Comparison of ENCODE assay signal across 8 mouse cellular contexts in the genomic region with DNA sequence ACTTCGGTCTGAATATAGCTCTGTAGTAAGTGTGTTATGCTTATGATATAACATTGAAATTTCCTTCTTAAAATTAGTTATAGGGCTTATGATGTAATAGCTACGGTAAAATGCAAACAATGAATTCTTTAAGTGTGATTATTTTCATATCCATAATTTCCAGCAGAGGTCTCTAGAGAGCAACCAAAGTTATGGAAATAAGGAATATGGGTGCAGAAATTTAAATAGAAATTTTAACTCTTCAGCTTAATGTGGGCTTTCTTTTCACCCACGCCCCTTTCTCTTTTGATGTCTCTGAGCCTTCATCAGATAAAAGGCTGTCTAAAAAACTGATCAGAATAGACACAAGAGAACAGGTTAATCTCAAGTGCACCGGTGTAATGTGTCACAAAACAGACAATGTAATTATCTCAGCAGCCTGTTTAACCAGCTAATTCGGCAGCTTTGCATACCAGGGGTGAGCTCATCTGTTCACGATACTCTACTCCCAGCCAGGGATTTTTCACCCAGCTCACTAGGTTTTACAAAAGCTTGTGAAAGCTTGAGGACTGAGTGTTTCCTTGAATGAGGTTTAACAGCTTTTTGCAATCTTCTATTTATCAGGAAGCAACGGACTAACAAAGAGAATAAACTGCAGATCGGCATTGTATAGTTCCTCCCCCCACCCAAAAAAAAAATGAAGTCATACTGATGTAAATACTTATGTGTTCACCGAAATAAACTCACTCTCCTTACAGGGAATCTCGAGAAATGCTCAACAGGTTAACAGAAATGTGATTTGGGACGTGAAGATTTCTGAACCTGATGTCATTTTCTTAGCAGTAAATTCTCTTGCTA.
DNase-seq lines count a peak whose midpoint lies in the region; ATAC-seq lines count a peak whose summit lies in the region.

No protein-coding gene starts in this region.

- 36% methylated on average over 11 of the region's 11 CpGs for WGBS in lung, embryonic 15.5 days
- 48% methylated on average over 11 of the region's 11 CpGs for WGBS in embryonic facial prominence, embryonic 13.5 days
- 25% methylated on average over 11 of the region's 11 CpGs for WGBS in liver, embryonic 13.5 days (ENCODE audit: insufficient replicate concordance)

- DNase-seq in frontal cortex, postnatal 36 days (ENCODE audit: low spot score in 2 of 2) = peak; percentile 5 to 30
- DNase-seq in frontal cortex, postnatal 10 days (ENCODE audit: low spot score in 2 of 2) = no peak
- no peak for DNase-seq in lung, postnatal 36 days
- no peak for DNase-seq in liver, embryonic 13.5 days
- no peak for DNase-seq in ovary, postnatal 10 days (ENCODE audit: low spot score)
- no peak for DNase-seq in spleen, postnatal 14 days (ENCODE audit: low spot score in 2 of 2)

- no peaks in the 10 kb centered on the region for H3K4me1 ChIP-seq in lung, embryonic 15.5 days
- H3K4me1 ChIP-seq in embryonic facial prominence, embryonic 13.5 days = 0 out of 2 replicates have a peak, but pooled peaks cover 3% of the 10 kb centered on the region
- H3K4me1 ChIP-seq in liver, embryonic 13.5 days (replicated peaks) = no peaks in the 10 kb centered on the region

- no peaks in the 10 kb centered on the region for H3K9me3 ChIP-seq in lung, embryonic 15.5 days
- no peaks in the 10 kb centered on the region for H3K9me3 ChIP-seq in embryonic facial prominence, embryonic 13.5 days
- H3K9me3 ChIP-seq in liver, embryonic 13.5 days (replicated peaks) = no peaks in the 10 kb centered on the region

- H3K4me3 ChIP-seq in lung, embryonic 15.5 days = no peak overlapping the region
- 0 out of 2 replicates have a peak overlapping the region, but pooled peaks have one; percentile 4 for H3K4me3 ChIP-seq in embryonic facial prominence, embryonic 13.5 days
- no peak overlapping the region for H3K4me3 ChIP-seq in liver, embryonic 13.5 days (replicated peaks)

- H3K36me3 ChIP-seq in lung, embryonic 15.5 days = no peaks in the 10 kb centered on the region
- H3K36me3 ChIP-seq in embryonic facial prominence, embryonic 13.5 days = no peaks in the 10 kb centered on the region
- H3K36me3 ChIP-seq in liver, embryonic 13.5 days = no peaks in the 10 kb centered on the region

- ATAC-seq in lung, embryonic 15.5 days (ENCODE audit: borderline replicate concordance, extremely low read depth, low FRiP score, low TSS enrichment) = no peak
- ATAC-seq in embryonic facial prominence, embryonic 13.5 days (ENCODE audit: insufficient number of reproducible peaks, insufficient read depth, low FRiP score, low TSS enrichment, low read depth) = peak; percentile 75
- ATAC-seq in liver, embryonic 13.5 days (ENCODE audit: low read depth) = no peak

- H3K27me3 ChIP-seq in lung, embryonic 15.5 days = no peaks in the 10 kb centered on the region
- H3K27me3 ChIP-seq in embryonic facial prominence, embryonic 13.5 days = no peaks in the 10 kb centered on the region
- no peaks in the 10 kb centered on the region for H3K27me3 ChIP-seq in liver, embryonic 13.5 days

- H3K4me2 ChIP-seq in lung, embryonic 15.5 days = peak overlapping the region; percentile 23; the same call in 1 of the 2 replicates
- H3K4me2 ChIP-seq in embryonic facial prominence, embryonic 13.5 days = peak overlapping the region; percentile 39
- H3K4me2 ChIP-seq in liver, embryonic 13.5 days = peak overlapping the region; percentile 23

- H3K27ac ChIP-seq in lung, embryonic 15.5 days = no peak overlapping the region
- H3K27ac ChIP-seq in embryonic facial prominence, embryonic 13.5 days = no peak overlapping the region
- H3K27ac ChIP-seq in liver, embryonic 13.5 days = no peak overlapping the region

- H3K9ac ChIP-seq in lung, embryonic 15.5 days = no peak overlapping the region
- no peak overlapping the region for H3K9ac ChIP-seq in embryonic facial prominence, embryonic 13.5 days
- no peak overlapping the region for H3K9ac ChIP-seq in liver, embryonic 13.5 days

Comparison
In these comparisons a context has a peak if more than half of its experiments do, and no peak if none do; other contexts are left out.
1. DNase-seq: peak in frontal cortex, postnatal 36 days (2 of 2); none in frontal cortex, postnatal 10 days (0 of 2), lung, postnatal 36 days (single experiment), liver, embryonic 13.5 days (single experiment), ovary, postnatal 10 days (single experiment) and spleen, postnatal 14 days (0 of 2).
2. Peak in every context shown above with its lines, with median percentiles within 50 percentile points of each other: H3K4me2 ChIP-seq.